Mouse (Mus musculus): ENCODE results near the gene Cfap126.

DNA sequence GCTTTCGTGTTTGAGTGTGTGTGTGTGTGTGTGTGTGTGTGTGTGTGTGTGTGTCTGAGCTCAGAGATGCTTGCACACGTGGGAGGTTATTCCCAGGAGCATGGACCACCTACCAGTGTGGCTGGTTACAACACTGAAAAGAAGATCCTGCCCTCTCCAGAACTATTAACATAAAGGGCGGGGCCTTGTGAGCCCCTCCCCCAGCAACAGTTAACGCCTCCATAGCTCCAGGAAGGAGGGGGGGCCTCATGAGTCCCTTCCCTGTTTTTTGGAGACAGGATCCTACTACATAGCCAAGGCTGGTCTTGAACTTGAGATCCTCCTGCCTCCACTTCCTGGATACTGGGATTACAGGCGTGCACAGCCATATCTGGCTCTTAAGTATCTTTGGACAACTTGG, 8.1 kb downstream of the Cfap126 start:
- no peak for TF ChIP-seq USF2 (IDR thresholded peaks at IDR 0.05; ENCODE audit: borderline replicate concordance in 1 of 2, insufficient read depth in 1 of 2, low read depth in 1 of 2, low read length in 2 of 2)
- TF ChIP-seq CTCF (IDR thresholded peaks at IDR 0.05 in 2 of 3, conservative IDR thresholded peaks at IDR 0.05 in 1 of 3; ENCODE audit: control insufficient read depth in 1 of 3, insufficient read depth in 1 of 3, low read depth in 2 of 3, low read length in 3 of 3, poor library complexity in 1 of 3, severe bottlenecking in 1 of 3) = no peak
- TF ChIP-seq MEF2A (IDR thresholded peaks at IDR 0.05; ENCODE audit: extremely low read depth, insufficient replicate concordance, low read depth, low read length, poor library complexity, severe bottlenecking) = no peak
- TF ChIP-seq KAT2A (conservative IDR thresholded peaks at IDR 0.05; ENCODE audit: low read depth, low read length) = no peak
- no peak for TF ChIP-seq POLR2A (IDR thresholded peaks at IDR 0.05; ENCODE audit: control insufficient read depth in 1 of 2, insufficient read depth in 1 of 2, low read depth in 1 of 2, low read length in 2 of 2, poor library complexity in 1 of 2)

Data from MEL (cell line).